Mouse (Mus musculus) thymus, adult 2 months (tissue): ENCODE data around the gene Sirt7. TPM values are rescaled to one million over a fixed set of nuclear protein-coding genes. Genes with fewer than 3 reads are reported as not detected.

Experiments
- DNase-seq: peaks from one replicate; pipeline ENCODE4 v3.0.0; 2021
- H3K27ac ChIP-seq: fragments of 200-500 bp; 2 replicates; pipeline ENCODE4 v1.5.1; 2012; ENCODE audit warnings: low read length, control low read depth; ENCODE audit not compliant: control insufficient read depth, insufficient read depth
- H3K27me3 ChIP-seq: fragments of 200-500 bp; 2 replicates; pipeline ENCODE4 v1.6.1; 2012; ENCODE audit warnings: mild to moderate bottlenecking, low read length, moderate library complexity, mixed read lengths; ENCODE audit not compliant: control insufficient read depth, insufficient read depth
- H3K36me3 ChIP-seq: fragments of 200-500 bp; 2 replicates; pipeline ENCODE4 v1.6.1; 2012; ENCODE audit warnings: mild to moderate bottlenecking, low read length, moderate library complexity; ENCODE audit not compliant: control insufficient read depth, insufficient read depth
- H3K4me1 ChIP-seq: fragments of 200-500 bp; replicated peaks from 2 replicates; pipeline ENCODE4 v1.6.1; 2012; ENCODE audit warnings: low read length; ENCODE audit not compliant: control insufficient read depth, insufficient read depth
- H3K4me3 ChIP-seq: fragments of 200-500 bp; 2 replicates; pipeline ENCODE4 v1.5.1; 2012; ENCODE audit warnings: mild to moderate bottlenecking, low read length, control low read depth, moderate library complexity; ENCODE audit not compliant: control insufficient read depth, insufficient read depth
- CTCF ChIP-seq: fragments of 200-500 bp; IDR thresholded peaks from 2 replicates; pipeline ENCODE4 v1.5.1; 2012; ENCODE audit warnings: mild to moderate bottlenecking, control low read depth, low read length, moderate library complexity, borderline replicate concordance; ENCODE audit not compliant: control insufficient read depth, poor library complexity, insufficient read depth; ENCODE audit errors: extremely low read depth
- POLR2A ChIP-seq: fragments of 200-500 bp; IDR thresholded peaks from 2 replicates; pipeline ENCODE4 v1.6.1; 2012; ENCODE audit warnings: mild to moderate bottlenecking, low read length, control low read depth, moderate library complexity; ENCODE audit not compliant: control insufficient read depth, poor library complexity, insufficient read depth; ENCODE audit errors: extremely low read depth
- WGBS: fragments of 180-500 bp; shearing (Covaris S2); methylation state at CpG from one replicate; pipeline ENCODE4 v1.1.7; 2018; 5-methylcytosine and 5-hydroxymethylcytosine counted together
- polyA plus RNA-seq: library from polyadenylated mRNA; depleted of rRNA; stranded (reverse); fragments of >200 nt; gene quantifications from 2 replicates; pipeline ENCODE4 v1.2.3, GENCODE M21; 2012

Sirt7 gene
- polyA plus RNA-seq, 1 experiment: 184 TPM

DNA sequence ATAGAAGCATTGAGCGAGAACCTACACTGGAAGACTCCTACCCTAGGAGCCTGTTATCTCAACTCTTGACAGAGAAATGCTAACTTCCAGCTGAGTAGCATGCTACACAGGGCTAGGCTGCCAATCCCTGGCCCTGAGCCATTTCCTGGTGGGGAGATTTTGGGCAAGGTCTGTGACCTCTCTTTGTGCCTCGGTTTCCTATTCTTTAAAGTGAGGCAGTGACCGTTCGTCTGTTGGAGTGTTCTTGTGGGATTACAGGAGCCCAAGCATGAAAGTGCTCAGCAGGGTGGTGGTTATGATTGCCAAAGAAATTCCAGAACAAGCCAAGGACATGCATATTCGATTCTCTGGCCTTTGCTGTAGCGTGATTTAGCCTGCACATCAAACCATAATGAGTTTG, 37.7 kb upstream of the Sirt7 start:
- Histone ChIP-seq H3K4me3 (no peak overlapping the region), H3K27me3 (peaks cover 25% of the 10 kb centered on the region), H3K36me3 (no peaks in the 10 kb centered on the region), H3K27ac (no peak overlapping the region), H3K4me1 (peaks cover 14% of the 10 kb centered on the region)
- WGBS: 89% methylated on average over 6 of the region's 6 CpGs
- DNase-seq: no peak
- no peak for TF ChIP-seq POLR2A
- no peak for TF ChIP-seq CTCF

DNA sequence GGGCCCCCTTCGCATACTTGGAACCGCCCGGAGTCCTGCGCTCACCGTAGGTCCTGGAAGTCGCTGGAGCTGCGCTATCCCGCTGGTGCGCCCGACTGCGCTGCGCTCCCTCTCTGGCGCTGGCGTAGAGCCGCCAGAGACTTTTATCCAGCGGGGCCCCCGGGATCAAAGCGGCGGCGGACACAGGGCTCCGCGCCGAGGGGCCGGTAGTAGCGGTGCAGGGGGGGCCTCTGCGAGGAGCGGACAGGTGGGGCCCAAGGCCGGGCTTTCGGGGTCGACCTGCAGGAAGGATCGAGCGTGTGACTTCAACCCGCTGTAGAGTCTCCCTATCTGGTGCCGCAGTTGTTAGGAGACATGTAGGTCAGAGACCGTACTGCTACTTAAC, 36.0 kb upstream of the Sirt7 start, which contains the start of gene Notum:
Notum (minus strand) TSS at position 100 of the 385 bp plus-strand sequence.
- TF ChIP-seq POLR2A (no peak), CTCF (no peak)
- no peak for DNase-seq
- WGBS: 3% methylated on average over 35 of the region's 35 CpGs
- Histone ChIP-seq H3K4me3 (peak within 1 kb of the TSS; percentile 15), H3K27ac (no peak within 1 kb of the TSS), H3K4me1 (peaks cover 14% of the 10 kb centered on the region), H3K27me3 (peaks cover 25% of the 10 kb centered on the region), H3K36me3 (no peaks in the 10 kb centered on the region)

DNA sequence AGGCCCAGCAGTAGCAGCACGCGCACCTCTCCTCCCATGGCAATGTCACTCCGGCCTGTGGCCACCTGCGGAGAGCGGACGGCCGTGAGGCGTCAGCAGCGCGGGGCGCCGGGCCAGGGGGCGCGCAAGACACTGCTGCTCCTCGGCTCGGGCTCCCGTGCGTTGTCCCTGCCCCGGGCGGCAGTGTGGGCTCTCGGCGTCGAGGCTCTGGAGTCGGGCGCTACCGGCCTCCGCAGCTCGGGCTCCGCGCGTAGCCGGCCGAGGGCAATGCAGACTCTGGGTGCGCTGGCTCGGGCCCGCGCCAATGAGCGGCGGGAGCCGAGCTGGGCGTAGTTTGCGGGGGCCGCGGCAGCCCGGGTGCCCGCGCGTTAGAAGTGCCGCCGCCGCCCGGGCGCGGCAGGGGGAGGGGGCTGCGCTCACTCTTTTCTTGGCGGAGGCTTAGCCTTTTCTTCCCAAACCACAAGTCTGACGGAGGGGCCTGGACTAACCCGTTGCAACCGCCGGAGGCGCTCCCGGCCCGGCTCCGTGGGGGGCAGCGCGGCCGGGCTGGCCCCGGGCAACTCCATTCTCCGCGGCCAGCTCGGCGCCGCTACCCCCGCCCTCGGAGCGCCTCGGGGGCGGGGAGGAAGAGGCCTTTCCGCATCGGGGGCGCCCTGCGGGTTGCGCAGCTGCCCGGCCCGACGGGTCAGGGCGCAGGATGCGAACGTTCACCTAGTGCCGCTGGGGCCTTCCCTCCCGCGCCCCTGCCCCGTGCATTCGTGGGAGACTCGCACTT, 35.4 kb upstream of the Sirt7 start:
- H3K4me1 ChIP-seq: peaks cover 14% of the 10 kb centered on the region
- H3K4me3 ChIP-seq: peak overlapping the region; percentile 15
- DNase-seq: peak; percentile 18
- no peak overlapping the region for H3K27ac ChIP-seq
- TF ChIP-seq CTCF: no peak
- no peak for TF ChIP-seq POLR2A
- H3K36me3 ChIP-seq: no peaks in the 10 kb centered on the region
- peaks cover 25% of the 10 kb centered on the region for H3K27me3 ChIP-seq
- 1% methylated on average over 92 of the region's 95 CpGs for WGBS

DNA sequence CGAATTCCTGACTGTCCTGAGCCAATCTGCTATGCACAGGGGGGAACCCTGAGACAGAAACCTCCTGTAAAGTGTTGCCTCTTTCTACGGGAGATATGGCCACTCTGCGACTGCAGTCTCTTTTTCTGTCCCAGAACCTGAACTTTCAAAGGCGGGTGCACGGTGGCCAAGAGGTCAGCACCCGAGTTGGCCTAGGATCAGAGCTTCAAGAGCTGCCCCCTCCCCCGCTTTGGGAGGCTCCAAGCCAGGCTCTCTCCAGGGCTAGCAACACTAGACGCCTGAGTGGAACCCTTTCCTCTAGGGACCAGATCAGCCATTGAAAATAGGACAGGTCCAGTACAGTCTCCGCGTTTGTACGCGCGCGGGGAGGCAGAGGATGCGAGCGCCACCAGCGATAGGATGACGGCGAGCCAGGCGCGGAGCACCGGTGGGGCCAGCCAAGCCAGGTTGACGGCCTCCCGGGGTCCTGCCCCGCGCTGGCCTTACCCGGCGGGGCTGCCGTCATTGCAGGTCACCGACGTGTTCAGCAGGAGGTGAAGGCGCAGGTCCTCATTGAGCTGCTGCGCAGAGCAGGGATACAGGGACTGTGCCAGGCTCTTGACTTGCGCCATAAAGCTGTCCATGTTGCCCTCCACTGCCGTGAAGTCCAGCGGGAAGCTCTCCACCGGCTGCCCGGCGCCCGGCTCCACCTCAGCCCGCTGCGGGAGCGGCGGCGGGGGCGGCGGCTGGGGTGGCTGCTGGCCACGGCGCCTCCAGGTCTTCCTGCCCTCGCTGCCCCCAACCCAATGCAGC, 34.7 kb upstream of the Sirt7 start:
- Histone ChIP-seq H3K4me1 (peaks cover 14% of the 10 kb centered on the region), H3K27ac (no peak overlapping the region), H3K27me3 (peaks cover 25% of the 10 kb centered on the region), H3K36me3 (no peaks in the 10 kb centered on the region), H3K4me3 (no peak overlapping the region; the same call in 1 of the 2 replicates)
- DNase-seq: no peak
- 9% methylated on average over 50 of the region's 50 CpGs for WGBS
- TF ChIP-seq CTCF: no peak
- TF ChIP-seq POLR2A: no peak

DNA sequence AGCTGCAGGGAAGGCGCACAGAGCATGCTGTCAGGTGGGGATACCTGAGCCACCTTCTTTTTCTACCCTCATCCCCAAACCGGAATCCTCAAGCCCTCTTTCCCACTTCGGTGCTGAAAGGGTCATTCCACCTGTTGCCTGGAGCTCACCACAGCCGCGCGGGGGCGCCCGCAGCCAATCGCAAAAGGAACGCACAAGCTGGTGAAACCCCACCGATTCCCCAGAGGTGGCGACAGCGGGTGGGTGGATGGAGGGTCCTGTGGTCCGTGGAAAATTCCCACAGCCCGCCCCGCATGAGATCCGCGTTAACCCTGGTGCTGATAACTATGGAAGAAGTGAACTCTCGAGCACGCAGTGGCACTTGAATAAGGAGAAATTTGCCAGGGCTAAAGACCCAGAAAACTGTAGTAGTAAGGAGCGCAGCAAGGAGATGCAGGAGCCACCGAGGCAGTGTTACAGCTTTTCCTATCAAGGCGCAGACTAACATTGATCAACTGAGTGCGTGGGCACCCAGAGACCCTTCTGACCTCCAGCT, 33.9 kb upstream of the Sirt7 start:
- Histone ChIP-seq H3K36me3 (no peaks in the 10 kb centered on the region), H3K4me1 (peaks cover 14% of the 10 kb centered on the region), H3K4me3 (no peak overlapping the region), H3K27me3 (peaks cover 25% of the 10 kb centered on the region), H3K27ac (no peak overlapping the region)
- TF ChIP-seq POLR2A (no peak), CTCF (peak; percentile 89)
- 4% methylated on average over 24 of the region's 24 CpGs for WGBS
- peak; percentile 87 for DNase-seq

DNA sequence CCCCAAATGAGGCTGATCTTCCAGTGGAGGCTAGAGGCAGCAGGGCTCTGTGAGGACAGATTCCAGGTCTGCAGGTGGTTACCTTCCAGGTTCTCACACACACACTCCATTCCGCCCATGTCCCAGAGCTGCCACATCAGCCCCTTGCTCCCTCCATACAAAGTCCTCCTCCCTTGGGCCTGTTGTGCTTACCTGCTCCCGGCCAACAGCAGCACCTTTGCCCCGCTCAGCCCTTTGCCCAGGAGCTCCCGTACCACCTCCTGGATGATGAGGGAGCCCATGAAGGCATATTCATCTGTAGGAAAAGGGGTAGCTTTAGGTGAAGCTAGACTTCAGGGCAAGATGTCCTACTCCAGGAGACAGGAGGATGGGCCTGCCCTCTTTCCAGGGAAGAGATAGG, 32.3 kb upstream of the Sirt7 start:
- TF ChIP-seq CTCF (no peak), POLR2A (no peak)
- DNase-seq: no peak
- Histone ChIP-seq H3K36me3 (no peaks in the 10 kb centered on the region), H3K4me3 (no peak overlapping the region), H3K4me1 (peaks cover 14% of the 10 kb centered on the region), H3K27ac (no peak overlapping the region), H3K27me3 (peaks cover 21% of the 10 kb centered on the region)
- WGBS: 96% methylated on average over 4 of the region's 4 CpGs

DNA sequence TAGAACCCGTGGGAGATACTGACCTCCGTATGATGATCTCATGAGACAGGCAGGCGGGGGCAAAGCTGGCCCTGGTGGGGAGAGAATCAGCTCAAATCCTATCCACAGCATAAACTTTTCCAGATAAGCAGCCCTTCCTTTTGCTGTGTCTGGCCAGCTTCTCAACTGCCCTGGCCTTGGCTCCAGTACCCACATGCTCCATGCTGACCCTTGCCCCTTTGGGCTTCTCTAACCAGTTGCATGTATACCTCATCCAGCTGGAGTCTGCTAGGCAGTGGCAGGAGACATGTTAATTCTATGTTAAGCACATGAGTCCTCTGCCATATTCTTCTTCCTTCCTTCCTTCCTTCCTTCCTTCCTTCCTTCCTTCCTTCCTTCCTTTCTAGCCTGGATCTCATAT, 29.7 kb upstream of the Sirt7 start:
- no peak for DNase-seq
- H3K27me3 ChIP-seq: peaks cover 5% of the 10 kb centered on the region; the same call in 1 of the 2 replicates
- no peak for TF ChIP-seq CTCF
- TF ChIP-seq POLR2A: no peak
- WGBS: 89% methylated on average over 3 of the region's 3 CpGs
- H3K4me3 ChIP-seq: no peak overlapping the region
- no peak overlapping the region for H3K27ac ChIP-seq
- H3K4me1 ChIP-seq: 0 out of 2 replicates have a peak, but pooled peaks cover 2% of the 10 kb centered on the region
- H3K36me3 ChIP-seq: no peaks in the 10 kb centered on the region
